Mouse (Mus musculus): ENCODE results near the gene Pcsk4.

Gene Pcsk4

DNA sequence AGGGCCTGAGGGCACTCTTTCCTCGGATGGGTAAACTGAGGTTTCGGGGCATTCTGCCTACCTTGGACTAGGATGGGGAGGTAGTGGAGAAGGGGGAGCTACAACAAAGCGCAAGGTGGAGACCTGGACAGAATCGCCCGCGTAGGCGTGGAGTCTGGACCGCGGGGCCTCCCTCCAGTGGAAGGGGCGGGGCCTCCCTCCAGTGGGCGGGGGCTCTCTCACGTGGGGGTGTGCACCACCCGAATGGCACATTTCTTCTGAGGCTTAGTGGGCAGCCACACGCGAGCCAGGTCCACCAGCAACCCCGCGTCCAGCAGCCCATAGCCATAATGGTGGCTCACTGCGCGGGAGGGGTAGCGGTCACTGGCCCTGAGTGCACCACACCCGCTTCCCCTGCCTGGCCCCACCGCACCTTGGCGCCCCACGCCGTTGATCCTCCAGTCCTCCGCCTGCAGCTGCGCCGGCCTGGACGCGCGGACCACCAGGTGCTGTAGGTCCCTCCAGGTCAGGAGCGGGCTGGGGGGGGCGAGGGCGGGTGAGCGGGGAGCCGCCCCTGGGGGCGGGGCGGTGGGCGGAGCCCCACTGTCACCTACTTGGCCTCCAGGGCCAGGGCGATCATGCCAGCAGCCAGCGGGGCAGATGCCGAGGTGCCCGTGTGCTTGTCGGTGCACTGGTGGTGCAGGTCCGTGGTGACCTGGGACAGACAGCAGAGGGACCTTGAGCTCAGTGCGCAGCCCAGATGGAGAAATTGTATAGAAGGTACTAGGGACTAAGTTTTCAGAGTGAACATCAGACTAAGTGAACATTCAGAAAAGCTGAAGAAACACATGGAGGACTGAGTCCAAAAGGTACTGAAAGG lies 5.8 kb downstream of the Pcsk4 start:
- peak; percentile 64 for DNase-seq (ENCODE audit: extremely low spot score, low spot score)

GRCm38 (mm10) chr10:80322811-80323211 lies 6.5 kb downstream of the Pcsk4 start:
- peak; percentile 47 for DNase-seq (ENCODE audit: extremely low spot score, low spot score)

DNA sequence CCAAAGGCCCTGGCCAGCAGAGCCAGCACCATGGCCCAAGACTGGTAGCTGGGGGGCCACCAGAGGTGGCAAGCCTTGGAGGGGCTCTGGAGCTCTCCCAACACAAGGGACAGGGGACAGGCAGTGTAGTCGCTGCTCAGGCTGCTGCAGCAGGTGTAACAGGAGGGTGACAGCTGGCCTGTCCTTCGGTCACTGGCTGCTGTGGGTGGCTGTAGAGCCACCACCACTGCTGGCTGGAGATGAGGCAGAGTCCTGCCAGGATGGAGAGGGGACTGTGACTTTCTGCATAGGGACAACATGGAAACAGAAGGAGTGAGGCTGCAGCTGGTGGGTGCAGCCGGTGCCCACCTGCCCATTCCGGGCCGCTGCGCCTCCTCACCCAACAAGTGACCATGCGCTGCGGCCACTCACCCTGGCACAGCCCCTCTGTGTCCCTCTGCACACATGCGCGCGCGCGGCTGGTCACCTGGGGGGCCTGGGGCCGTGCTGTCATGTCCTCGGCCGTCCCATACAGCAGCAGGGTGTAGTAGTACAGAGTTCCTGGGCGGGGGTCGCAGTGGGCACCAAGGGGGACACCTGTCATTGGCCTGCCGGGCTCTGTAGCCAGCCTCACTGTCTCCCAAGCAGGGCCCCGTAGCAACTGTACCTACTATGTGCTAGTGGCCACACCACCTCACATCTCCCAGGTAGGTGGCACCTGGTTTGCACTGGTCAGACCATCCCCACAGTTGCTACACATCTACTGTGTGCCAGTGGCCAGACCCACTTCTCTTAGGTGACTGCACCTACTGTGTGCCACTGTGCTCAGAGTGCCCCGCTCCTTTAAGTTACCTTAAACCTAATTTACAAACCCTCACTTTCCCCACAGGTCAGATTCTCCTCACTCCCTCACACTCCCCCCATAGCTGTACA lies 7.4 kb downstream of the Pcsk4 start:
- DNase-seq (ENCODE audit: extremely low spot score, low spot score), result no peak

DNA sequence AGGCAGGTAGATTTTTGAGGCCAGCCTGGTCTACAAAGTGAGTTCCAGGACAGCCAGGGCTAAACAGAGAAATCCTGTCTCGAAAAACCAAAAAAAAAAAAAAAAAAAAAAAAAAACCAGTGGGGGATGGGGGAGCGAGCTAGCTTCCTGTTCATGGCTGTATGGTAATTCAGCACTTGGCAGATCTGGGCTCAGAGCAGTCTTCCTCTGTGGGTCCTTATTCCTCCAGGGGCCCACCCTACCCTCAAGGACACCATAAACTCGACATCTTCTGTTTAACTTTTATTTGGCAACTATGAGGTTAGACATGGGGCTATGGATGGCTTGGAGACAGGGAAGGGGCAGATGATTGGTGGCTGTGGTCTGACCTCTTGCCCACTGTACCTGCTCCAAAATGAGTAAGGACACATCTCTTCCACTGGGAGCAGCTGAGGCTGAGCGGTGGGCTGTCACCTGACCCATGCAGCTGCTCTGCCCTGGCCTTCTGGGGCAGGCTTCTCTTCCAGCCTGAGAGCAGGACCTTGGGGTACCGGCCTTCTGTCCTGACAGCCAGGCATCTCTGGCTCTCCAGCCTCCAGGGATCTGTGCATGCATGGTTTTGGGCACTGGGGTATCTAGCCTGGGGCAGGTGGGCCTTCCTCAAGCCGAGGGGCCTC lies 8.2 kb downstream of the Pcsk4 start:
- DNase-seq (ENCODE audit: extremely low spot score, low spot score), result no peak

DNA sequence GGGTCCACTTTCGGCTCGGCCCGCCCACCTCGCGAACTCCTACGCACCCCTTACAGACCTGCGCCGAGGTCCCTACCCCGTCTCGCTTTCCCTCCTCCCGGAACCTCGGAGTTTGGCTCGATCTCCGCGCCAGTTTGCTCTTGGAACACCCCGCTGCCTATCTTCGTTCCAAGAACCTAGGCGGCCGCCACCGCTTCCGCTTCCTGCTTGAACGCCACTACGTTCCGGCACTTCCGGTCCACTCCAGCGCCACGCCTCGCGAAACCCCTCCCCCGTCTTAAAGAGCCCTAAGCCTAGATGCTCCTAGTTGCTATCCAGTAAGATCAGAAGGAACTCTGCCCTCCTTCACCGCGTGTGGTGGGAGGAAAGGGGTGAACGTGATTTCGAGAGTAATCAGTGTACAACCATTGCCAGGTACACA lies 8.9 kb downstream of the Pcsk4 start, which contains the start of gene 2310011J03Rik:
2310011J03Rik (minus strand) TSS at position 198 of the 421 bp plus-strand sequence.
- peak; percentile 88 for DNase-seq (ENCODE audit: extremely low spot score, low spot score)

- DNase-seq (ENCODE audit: extremely low spot score, low spot score), result no peak
Observed at GRCm38 (mm10) chr10:80317011-80317410, 12.3 kb downstream of the Pcsk4 start.

DNA sequence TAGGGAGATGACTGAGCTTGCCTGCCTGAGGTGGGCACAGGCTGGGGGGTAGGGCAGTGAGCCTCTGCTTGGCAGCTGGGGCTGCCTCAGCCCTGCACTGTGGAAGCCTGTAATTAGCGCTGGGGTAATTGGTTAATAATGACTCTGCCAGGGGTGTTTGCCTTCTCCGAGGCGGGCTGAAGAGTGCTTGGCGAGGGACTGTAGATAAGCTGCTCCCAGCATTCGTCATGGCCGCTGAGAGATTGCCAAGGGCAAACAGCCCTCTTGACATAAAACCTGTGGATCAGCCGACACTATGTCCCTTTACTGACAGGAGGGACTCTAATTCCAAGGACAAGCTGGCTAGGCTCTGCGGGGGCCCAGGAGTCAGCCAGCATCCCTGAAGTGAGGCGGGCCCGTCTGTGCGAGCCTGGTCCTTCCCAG lies 12.9 kb downstream of the Pcsk4 start:
- no peak for DNase-seq (ENCODE audit: extremely low spot score, low spot score)

- no peak for DNase-seq (ENCODE audit: extremely low spot score, low spot score)
Observed at GRCm38 (mm10) chr10:80315315-80315714, 14.0 kb downstream of the Pcsk4 start.

DNA sequence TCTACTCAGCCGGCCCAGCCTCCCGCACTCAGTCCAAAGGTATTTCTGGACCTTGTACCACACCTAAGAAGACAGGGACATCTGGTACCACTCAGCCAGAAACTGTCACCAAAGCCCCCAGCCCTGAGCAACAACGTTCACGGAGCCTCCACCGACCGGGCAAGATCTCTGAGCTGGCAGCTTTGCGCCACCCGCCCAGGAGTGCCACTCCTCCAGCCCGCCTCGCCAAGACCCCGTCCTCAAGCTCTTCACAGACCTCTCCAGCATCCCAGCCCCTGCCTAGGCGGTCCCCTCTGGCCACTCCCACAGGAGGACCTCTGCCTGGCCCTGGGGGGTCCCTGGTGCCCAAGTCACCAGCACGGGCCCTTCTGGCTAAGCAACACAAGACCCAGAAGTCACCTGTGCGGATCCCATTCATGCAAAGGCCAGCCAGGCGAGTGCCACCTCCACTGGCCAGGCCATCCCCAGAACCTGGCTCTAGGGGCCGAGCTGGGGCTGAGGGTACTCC lies 14.8 kb downstream of the Pcsk4 start:
- no peak for DNase-seq (ENCODE audit: extremely low spot score, low spot score)

DNA sequence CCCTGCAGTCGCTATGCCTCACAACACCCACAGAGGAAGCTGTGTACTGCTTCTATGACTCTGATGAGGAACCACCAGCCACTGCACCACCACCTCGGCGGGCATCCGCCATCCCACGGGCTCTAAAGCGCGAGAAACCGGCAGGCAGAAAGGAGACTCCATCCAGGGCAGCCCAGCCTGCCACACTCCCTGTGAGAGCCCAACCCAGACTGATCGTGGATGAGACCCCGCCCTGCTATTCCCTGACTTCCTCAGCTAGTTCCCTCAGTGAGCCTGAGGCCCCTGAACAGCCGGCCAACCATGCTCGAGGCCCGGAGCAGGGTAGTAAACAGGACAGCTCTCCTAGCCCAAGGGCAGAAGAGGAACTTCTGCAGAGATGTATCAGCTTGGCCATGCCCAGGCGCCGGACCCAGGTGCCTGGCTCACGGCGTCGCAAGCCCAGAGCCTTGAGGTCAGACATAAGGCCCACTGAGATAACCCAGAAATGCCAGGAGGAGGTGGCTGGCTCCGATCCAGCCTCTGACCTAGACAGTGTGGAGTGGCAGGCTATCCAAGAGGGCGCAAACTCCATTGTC lies 15.6 kb downstream of the Pcsk4 start:
- no peak for DNase-seq (ENCODE audit: extremely low spot score, low spot score)

DNA sequence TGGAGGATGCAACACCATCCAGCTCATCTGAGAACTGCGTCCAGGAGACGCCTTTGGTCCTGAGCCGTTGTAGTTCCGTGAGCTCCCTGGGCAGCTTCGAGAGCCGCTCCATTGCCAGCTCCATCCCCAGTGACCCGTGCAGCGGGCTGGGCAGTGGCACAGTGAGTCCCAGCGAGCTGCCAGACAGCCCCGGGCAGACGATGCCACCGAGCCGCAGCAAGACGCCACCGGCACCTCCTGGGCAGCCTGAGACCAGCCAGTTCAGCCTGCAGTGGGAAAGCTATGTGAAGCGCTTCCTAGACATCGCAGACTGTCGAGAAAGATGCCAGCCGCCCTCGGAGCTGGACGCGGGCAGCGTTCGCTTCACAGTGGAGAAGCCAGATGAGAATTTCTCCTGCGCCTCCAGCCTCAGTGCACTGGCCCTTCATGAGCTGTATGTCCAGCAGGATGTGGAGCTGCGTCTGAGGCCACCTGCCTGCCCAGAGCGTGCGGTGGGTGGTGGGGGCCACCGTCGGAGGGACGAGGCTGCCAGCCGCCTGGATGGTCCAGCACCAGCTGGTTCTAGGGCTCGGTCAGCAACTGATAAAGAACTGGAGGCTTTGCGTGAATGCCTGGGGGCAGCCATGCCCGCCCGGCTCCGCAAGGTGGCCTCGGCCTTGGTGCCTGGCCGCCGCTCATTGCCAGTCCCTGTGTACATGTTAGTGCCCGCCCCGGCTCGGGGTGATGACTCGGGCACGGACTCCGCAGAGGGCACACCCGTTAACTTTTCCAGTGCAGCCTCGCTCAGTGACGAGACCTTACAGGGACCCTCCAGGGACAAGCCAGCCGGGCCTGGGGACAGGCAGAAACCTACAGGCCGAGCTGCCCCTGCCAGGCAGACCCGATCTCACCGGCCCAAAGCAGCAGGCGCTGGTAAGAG lies 16.5 kb downstream of the Pcsk4 start:
- DNase-seq (ENCODE audit: extremely low spot score, low spot score), result no peak

GRCm38 (mm10) chr10:80311560-80311959 lies 17.7 kb downstream of the Pcsk4 start:
- no peak for DNase-seq (ENCODE audit: extremely low spot score, low spot score)

DNA sequence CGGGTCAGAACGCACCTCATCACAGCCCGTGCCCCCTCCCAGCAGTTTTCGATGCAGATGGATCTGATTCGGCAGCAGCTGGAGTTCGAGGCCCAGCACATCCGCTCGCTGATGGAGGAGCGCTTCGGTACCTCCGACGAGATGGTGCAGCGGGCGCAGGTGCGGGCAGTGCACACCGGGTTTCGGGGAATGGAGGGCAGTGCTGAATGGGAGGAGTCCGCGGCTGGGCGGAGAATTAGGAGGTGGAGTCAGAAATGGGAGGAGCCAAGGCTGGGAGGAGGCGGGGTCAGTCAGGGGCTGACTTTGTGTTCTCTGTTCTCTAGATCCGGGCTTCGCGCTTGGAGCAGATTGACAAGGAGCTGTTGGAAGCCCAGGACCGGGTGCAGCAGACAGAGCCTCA lies 24.4 kb downstream of the Pcsk4 start:
- DNase-seq (ENCODE audit: extremely low spot score, low spot score), result no peak

- no peak for DNase-seq (ENCODE audit: extremely low spot score, low spot score)
Observed at GRCm38 (mm10) chr10:80304458-80304857, 24.8 kb downstream of the Pcsk4 start.

DNA sequence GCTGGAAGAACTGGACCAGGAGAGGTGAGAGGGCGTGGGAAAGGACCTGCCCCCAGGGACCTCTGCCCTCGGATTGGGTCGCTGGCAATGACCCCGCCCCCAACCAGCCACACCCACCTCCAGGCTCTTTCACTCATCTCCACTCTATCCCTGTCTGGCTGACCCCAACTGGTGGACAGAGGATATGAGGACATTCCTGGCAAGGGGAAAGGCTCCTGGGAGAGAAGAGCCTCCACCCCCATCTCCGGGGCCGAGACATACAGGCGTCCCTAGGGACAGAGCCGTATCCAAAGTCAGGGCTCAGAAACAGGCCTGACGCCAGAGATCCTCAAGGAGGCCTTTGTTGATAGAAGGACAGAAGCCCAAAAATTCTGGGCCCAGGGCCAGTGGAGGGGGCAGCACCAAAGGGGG lies 26.8 kb downstream of the Pcsk4 start:
- DNase-seq (ENCODE audit: extremely low spot score, low spot score), result peak; percentile 47

GRCm38 (mm10) chr10:80302082-80302355 lies 27.3 kb downstream of the Pcsk4 start:
- no peak for DNase-seq (ENCODE audit: extremely low spot score, low spot score)

DNA sequence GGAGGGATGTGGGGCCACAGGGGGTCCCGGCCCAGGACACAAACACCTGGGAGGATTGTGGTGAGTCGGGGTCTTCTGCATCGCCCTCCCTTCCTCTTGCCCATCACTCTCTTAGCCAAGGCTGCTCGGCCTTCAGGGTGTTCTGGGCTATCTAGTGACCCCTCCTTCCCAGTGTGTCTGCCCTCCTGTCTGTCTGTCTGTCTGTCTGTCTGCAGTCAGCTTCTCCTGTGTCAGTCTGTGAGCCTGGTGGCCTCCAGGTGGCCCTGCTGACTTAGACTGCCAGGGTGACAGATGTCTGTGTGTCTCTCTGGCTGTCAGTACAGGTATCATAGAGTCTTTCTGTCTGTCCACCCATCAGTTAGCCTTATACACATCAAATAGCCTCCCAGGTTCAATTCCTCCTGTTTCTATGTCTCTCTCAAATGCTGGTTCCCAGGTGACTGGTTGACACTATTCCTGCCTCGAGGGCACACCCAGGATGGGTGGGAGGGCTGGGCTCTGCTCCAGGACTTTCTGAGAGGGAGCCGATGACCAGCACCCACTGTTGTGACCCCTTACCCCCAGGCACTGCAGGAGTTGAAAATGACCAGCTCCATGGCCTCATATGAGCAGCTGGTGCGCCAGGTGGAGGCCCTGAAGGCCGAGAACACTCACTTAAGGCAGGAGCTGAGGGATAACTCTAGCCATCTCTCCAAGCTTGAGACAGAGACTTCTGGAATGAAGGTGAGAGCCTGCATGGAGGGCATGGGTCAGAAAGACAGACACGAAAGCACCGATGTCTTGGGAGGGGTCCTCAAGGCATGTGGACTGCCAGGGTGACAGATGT lies 27.8 kb downstream of the Pcsk4 start:
- no peak for DNase-seq (ENCODE audit: extremely low spot score, low spot score)

DNA sequence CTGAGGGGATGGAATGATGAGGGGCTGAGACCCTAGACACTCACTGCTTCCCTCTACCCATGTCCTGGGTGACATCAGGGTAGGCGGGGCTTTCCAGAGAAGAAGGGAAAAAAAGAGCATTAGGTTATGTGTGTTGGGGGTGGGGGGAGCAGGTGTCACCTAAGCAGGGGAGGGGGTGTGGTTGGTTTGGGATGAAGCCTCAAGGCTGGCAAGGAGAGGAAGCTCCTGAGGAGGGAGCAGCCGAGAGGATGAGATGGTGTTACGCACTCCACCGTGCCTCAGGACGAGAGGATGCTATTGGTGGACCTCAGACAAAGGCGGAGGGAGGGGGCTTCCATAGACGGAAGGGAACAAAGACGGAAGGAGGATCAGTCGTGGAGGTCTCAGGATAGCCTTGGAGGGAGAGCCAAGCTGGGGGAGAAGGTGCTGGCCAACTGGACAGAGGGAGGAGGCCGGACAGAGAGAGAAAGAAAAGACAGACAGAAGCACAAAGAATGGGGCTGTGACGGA lies 28.6 kb downstream of the Pcsk4 start:
- DNase-seq (ENCODE audit: extremely low spot score, low spot score), result peak; percentile 48

GRCm38 (mm10) chr10:80299824-80300223 lies 29.5 kb downstream of the Pcsk4 start:
- no peak for DNase-seq (ENCODE audit: extremely low spot score, low spot score)

Data from neural tube, embryonic 10.5 days (tissue).